ENCODE assay signal across 8 mouse cellular contexts in the genomic region with DNA sequence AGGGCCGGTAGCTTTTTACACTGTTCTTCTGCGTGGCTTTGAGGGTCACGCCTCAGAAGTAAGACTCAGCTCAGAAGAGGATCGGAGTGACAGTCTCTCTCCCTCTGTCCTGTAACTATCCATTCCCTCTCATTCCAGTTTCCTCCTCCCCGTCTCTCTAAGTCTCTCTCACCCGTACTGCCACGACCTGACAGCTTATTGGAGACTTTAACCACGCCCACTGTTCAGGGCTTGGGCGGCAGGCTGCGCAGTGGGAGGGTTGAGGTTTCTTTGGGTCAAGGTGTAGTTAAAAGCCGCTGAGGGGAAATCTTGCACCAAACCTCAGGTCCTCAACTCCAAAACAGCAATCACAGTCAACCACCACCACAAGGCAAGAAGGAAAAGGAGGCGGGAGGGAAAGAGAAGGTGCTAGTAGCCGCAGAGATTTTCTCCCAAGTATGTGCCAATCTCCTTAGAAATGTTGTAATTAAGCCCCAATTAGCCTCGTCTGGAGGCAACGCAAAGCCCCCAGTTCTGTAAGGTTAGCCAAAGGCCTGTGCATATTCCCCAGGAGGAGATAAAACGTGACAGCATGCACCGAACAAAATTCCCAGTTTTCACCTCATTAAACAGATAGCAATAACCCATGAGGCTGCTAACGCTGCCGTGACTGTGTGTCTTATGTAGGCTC. TPM values are rescaled to one million over a fixed set of nuclear protein-coding genes. Genes with fewer than 3 reads are reported as not detected.
DNase-seq lines count a peak whose midpoint lies in the region; ATAC-seq and TF ChIP-seq lines count a peak whose summit lies in the region.

No protein-coding gene starts in this region.

- H3K36me3 ChIP-seq in hindbrain, embryonic 10.5 days = no peaks in the 10 kb centered on the region
- no peaks in the 10 kb centered on the region for H3K36me3 ChIP-seq in limb, embryonic 13.5 days

- intact Hi-C loops in gastrocnemius, postnatal 36 days (cut with DNase I) = no loop called here

- WGBS in lung, adult 2 months = 25% methylated on average over 19 of the region's 19 CpGs
- WGBS in hindbrain, embryonic 10.5 days = 27% methylated on average over 19 of the region's 19 CpGs
- 8% methylated on average over 19 of the region's 19 CpGs for WGBS in limb, embryonic 13.5 days

- no peaks in the 10 kb centered on the region for H3K4me1 ChIP-seq in lung, adult 2 months (ENCODE audit: control insufficient read depth, insufficient read depth, low read length)
- H3K4me1 ChIP-seq in hindbrain, embryonic 10.5 days (replicated peaks) = peaks cover 15% of the 10 kb centered on the region
- H3K4me1 ChIP-seq in limb, embryonic 13.5 days = peaks cover 23% of the 10 kb centered on the region

- no peak overlapping the region for H3K27ac ChIP-seq in hindbrain, embryonic 10.5 days
- H3K27ac ChIP-seq in limb, embryonic 13.5 days = no peak overlapping the region
- H3K27ac ChIP-seq in layer of hippocampus, adult 2 months = no peak overlapping the region

- H3K27me3 ChIP-seq in hindbrain, embryonic 10.5 days (ENCODE audit: insufficient read depth, poor library complexity, severe bottlenecking) = peaks cover 18% of the 10 kb centered on the region
- peaks cover 10% of the 10 kb centered on the region; the same call in 1 of the 2 replicates for H3K27me3 ChIP-seq in limb, embryonic 13.5 days

- peak overlapping the region; percentile 57 for H3K4me2 ChIP-seq in limb, embryonic 13.5 days (replicated peaks)

- no peak overlapping the region for H3K9ac ChIP-seq in limb, embryonic 13.5 days

- H3K4me3 ChIP-seq in lung, adult 2 months (replicated peaks; ENCODE audit: extremely low read depth, low read depth, low read length) = no peak overlapping the region
- H3K4me3 ChIP-seq in hindbrain, embryonic 10.5 days = peak overlapping the region; percentile 20; the same call in 1 of the 2 replicates
- H3K4me3 ChIP-seq in limb, embryonic 13.5 days = peak overlapping the region; percentile 17
- no peak overlapping the region for H3K4me3 ChIP-seq in layer of hippocampus, adult 2 months

- TF ChIP-seq CTCF in lung, adult 2 months (IDR thresholded peaks at IDR 0.05; ENCODE audit: insufficient read depth, low read length) = no peak
- TF ChIP-seq CTCF in layer of hippocampus, adult 2 months (conservative IDR thresholded peaks at IDR 0.05) = no peak

- DNase-seq in lung, adult 18-20 months = peak; percentile 6 to 15
- no peak for DNase-seq in lung, adult 2 months
- peak; percentile 12 for DNase-seq in hindbrain, embryonic 10.5 days (ENCODE audit: low spot score)
- peak; percentile 68 for DNase-seq in retina, postnatal 1 day
- no peak for DNase-seq in layer of hippocampus, adult 2 months (ENCODE audit: low spot score in 2 of 2)
- no peak for DNase-seq in ovary, adult 18-20 months (ENCODE audit: low spot score)
- DNase-seq in gastrocnemius, postnatal 36 days = no peak

- TF ChIP-seq POLR2A in lung, adult 2 months (IDR thresholded peaks at IDR 0.05; ENCODE audit: borderline replicate concordance, extremely low read depth, low read depth, low read length) = no peak

- H3K9me3 ChIP-seq in hindbrain, embryonic 10.5 days = no peaks in the 10 kb centered on the region
- H3K9me3 ChIP-seq in limb, embryonic 13.5 days = no peaks in the 10 kb centered on the region

- no peak for ATAC-seq in limb, embryonic 13.5 days (ENCODE audit: low FRiP score, low read depth)

RNA-seq across cellular contexts. Expression of a gene that starts 45.8 kb away (rescaled TPM):
- polyA plus RNA-seq in lung, adult 2 months (2012; rRNA removed) = 12.9 and 16.4 TPM in 2 replicates
- polyA plus RNA-seq in hindbrain, embryonic 10.5 days (2016; fragmentation: Nextera tagmentation; extraction: Ambion mirVana) = 23.5 and 27.1 TPM in 2 replicates
- 26.1 and 28.7 TPM in 2 replicates for polyA plus RNA-seq in limb, embryonic 13.5 days (2015; fragmentation: Nextera tagmentation; extraction: Ambion mirVana)
- total RNA-seq in layer of hippocampus, adult 2 months (2021) = 10 to 100 TPM; 51.1 to 55.6 TPM
- 10 to 100 TPM; 19.0 to 19.8 TPM for total RNA-seq in gastrocnemius, postnatal 36 days (2021)

Comparison
In these comparisons a context has a peak if more than half of its experiments do, and no peak if none do; other contexts are left out.
1. DNase-seq: peak in lung, adult 18-20 months (2 of 2), hindbrain, embryonic 10.5 days (single experiment) and retina, postnatal 1 day (single experiment); none in lung, adult 2 months (single experiment), layer of hippocampus, adult 2 months (0 of 2), ovary, adult 18-20 months (single experiment) and gastrocnemius, postnatal 36 days (0 of 2).
2. H3K4me3 ChIP-seq: peak in hindbrain, embryonic 10.5 days (single experiment) and limb, embryonic 13.5 days (single experiment); none in lung, adult 2 months (single experiment) and layer of hippocampus, adult 2 months (single experiment).